Mouse (Mus musculus) granulocyte monocyte progenitor cell, adult 5-6 weeks (primary cell): ENCODE data around the gene Axdnd1. TPM values are rescaled to one million over a fixed set of nuclear protein-coding genes. Genes with fewer than 3 reads are reported as not detected.
"Not testable (repeated sequence)": the region's sequence is repeated elsewhere in the genome, so short reads cannot be mapped to it uniquely, and the experiment has no call there.

Experiments used
- ATAC-seq: replicated peaks from 2 replicates; pipeline ENCODE4 v1.8.0; 2016; ENCODE audit warnings: mild to moderate bottlenecking, moderate TSS enrichment, inconsistent platforms; ENCODE audit not compliant: poor library complexity, severe bottlenecking
- total RNA-seq, 2 experiments: library from RNA; stranded (forward) in 1 of 2; stranded (reverse) in 1 of 2; fragments of 200-712, 200-1000 nt in 1 of 2; fragments of >200 nt in 1 of 2; fragmentation: Nextera tagmentation in 1 of 2; gene quantifications; 2 replicates each; pipeline ENCODE4 v1.2.3; 2014 to 2017

Gene Axdnd1
- total RNA-seq, 2 experiments from 2014 or later = 1.5 TPM; not detected in 1

- ATAC-seq = no peak
Observed at GRCm38 (mm10) chr1:156349031-156349430, 71.9 kb downstream of the Axdnd1 start.

DNA sequence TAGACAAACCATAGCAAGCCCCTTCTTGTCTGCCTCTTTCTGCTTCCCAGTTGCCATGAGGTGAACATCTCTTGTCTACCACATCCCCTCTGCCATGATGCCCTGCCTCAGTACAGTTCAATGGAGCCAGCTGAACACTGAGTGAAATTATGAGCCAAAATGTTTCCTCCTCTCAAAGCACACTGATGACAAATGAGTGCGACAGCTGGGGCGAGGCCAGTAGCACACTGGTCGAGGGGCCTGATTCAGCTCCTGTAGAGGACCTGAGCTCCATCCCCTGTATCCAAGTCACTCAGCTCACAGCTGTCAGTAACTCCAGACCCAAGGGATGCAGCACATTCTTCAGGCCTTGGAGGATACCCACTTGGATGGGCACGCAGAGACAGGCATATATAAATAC is 75.3 kb downstream of the Axdnd1 start:
- no peak for ATAC-seq

GRCm38 (mm10) chr1:156344433-156344832 is 76.5 kb downstream of the Axdnd1 start:
- ATAC-seq = no peak

DNA sequence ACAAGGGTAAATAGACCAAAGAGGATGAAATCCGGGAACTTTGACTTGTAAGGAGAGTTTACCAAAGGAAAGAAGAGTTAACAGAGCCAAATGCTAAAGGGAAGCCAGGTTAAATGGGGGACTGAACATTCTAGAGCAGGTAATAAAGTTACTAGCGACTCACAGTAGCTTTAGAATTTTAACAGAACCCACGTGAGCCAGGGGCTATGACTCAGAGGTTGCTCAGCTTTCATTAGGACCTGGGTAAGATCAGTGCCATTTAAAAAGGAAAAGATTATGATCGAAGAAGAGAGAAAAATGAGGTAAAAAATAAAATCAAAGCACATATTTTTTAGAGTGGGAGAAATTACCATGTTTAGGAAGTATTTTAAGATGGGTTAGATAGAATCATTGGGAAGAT is 80.1 kb downstream of the Axdnd1 start:
- no peak for ATAC-seq

GRCm38 (mm10) chr1:156323126-156323525 is 97.8 kb downstream of the Axdnd1 start:
- no peak for ATAC-seq

DNA sequence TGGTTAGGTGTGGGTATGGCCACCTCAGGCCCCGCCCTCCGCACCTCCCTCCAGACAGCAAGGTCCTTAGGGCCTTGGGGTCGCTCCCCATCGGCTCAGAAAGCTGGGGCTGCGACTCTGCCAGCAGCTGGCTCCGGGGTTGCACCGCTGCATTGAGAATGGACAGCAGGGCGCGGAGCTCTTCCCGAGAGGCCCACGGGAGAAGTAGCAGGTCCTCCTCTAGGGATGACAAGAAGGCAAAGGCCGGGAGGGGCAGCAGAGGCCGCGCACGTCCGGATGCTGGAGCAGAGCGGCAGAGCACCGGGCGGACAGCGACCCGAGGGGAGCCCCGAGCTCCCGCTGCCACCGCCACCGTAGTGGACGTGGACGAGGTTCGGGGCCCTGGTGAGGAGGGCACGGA is 110.3 kb downstream of the Axdnd1 start, which contains the start of gene Nphs2:
TSS of gene Nphs2 (plus strand) at position 98 of the 400 bp plus-strand sequence.
- ATAC-seq = peak; percentile 65

- peak; percentile 51; the same call in 1 of the 2 replicates for ATAC-seq
Observed at GRCm38 (mm10) chr1:156308595-156308994, 112.4 kb downstream of the Axdnd1 start.

- peak; percentile 69 for ATAC-seq
Observed at GRCm38 (mm10) chr1:156302911-156303749, 117.8 kb downstream of the Axdnd1 start, which contains the start of gene Tdrd5. Gene Tdrd5 (minus strand): TSS chr1:156303664.

- no peak for ATAC-seq
Observed at GRCm38 (mm10) chr1:156290016-156290415, 130.9 kb downstream of the Axdnd1 start.

DNA sequence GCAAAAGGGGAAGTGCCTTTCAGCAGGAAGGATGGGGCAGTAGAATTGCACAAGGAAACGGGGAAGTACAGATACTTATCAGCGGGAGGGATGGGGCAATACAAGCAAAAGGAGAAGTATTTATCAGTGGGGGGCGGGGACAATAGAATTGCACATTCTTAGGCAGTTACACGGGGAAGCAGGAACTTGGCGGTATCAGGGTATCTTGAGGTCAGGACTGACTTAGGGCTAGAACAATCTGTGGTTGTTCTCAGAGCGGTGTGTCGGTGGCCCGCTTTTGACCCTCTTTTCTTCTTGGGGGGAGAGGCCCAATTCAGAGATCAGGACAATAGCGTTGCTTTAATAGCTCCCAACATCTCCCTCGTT is 131.8 kb downstream of the Axdnd1 start:
- not testable (repeated sequence) for ATAC-seq

DNA sequence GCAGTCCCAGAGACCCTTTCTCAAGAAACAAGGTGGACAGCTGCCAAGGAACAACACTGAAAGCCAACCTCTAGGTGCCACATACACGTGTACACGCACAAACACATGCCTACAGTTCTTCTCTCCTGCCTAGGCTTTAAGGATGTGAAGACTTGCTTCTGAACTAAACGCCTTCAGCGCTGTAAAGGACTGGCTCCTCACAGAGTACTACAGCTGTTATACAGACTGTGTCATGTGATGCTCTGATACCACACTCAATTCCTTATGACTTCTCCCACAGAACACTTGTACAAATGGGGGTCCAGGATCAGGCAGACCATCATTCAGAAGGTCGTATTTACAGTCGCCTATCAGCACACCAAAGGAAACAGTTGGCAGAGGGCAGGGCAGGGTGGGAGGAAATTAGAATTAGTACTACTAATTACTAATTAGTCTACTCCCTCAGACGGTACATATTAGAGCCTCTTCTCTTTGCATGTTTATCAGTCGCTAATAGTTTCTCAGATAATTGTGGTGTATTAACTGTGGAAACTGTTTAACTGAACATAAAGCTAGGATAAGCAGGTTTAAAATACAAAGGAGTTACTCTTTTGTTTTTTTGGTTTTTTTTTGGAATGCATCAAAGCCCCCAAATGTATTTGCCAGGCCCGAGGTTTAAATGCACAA is 132.3 kb downstream of the Axdnd1 start:
- ATAC-seq = no peak

- peak; percentile 79 for ATAC-seq
Observed at GRCm38 (mm10) chr1:156285541-156285896, 135.4 kb downstream of the Axdnd1 start.

DNA sequence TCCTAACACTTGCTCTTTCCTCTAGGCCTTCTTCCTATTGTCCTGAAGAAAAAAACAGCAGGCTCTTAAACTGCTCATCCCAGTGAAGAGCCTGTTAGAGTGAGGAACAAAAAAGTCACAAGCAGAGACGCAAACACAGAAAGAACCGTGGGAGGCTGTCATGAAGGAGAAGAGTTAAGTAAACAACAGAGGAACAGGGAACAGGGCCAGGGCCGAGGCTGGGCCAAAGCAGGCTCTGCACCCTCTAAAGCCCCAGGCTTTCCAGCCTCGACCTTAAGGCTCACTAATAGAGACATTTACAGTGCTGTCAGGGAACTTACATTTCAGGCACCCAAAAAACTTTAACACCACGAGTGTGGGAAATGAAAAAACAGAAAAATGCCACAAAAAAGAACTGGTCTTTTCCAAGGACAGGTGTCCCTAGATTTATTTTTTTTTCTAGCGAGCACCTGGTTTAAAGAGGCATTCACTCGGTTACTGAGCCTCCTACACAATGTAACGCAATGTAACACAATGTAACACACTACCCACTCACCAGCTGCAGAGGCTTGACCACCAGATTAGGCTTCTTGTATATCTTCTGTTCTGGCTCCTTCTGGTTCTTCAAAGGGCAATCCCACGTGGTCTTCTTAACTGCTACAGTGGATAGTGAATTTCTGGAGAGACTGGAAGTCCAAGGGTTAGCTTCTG is 136.0 kb downstream of the Axdnd1 start:
- peak; percentile 12; the same call in 1 of the 2 replicates for ATAC-seq

DNA sequence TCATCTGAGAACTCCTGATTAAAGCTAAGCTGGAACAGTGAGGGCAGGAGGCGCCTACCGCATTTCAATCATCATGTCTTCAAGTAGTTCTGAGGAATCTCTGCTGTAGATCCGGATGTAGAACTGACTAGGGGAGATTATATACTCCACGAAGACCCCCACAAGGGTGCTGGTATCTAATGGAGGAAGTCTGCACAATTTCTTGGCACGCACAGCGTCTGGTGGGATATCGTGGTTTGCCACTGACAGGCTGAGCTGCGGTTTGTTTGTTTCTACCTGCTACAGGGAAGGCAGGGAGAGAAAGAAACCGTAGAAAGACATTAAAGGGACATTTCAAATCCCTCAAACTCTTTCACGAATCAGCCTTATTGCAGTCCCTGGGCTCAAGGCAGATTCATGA is 136.8 kb downstream of the Axdnd1 start:
- no peak for ATAC-seq

- ATAC-seq = no peak
Observed at GRCm38 (mm10) chr1:156280131-156280530, 140.8 kb downstream of the Axdnd1 start.

DNA sequence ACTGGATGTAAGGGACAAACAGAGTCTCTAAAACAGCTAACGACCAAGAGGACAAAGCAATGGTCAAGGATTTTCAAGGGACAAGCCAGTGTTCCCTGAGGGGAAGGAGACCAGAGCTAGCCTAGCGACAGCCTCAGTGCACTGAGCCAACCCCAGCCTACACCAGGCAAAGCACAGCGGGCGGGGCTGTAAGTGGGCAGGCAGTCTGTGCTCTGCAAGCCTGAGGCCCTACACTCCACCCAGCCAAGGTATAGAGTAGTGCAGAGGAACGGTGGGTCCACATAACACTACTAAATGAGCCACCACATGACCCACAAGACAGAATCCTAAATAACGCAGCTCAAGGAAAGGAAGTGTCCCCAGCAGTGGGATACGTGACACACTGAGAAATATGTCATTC is 147.3 kb downstream of the Axdnd1 start:
- no peak for ATAC-seq

Other genes starting within 250 kb of the Axdnd1 start
- gene Fam163a, start 216.1 kb downstream of the Axdnd1 start, total RNA-seq (2014; fragmentation: Nextera tagmentation) = not detected in 2 replicates
- not detected in 2 replicates for gene Fam163a, start 216.1 kb downstream of the Axdnd1 start, total RNA-seq (2017)
- gene Tdrd5, start 117.5 kb downstream of the Axdnd1 start, total RNA-seq (2014; fragmentation: Nextera tagmentation) = not detected in 2 replicates
- not detected in 2 replicates for gene Tdrd5, start 117.5 kb downstream of the Axdnd1 start, total RNA-seq (2017)
- not detected in 2 replicates for gene Nphs2, start 110.4 kb downstream of the Axdnd1 start, total RNA-seq (2014; fragmentation: Nextera tagmentation)
- gene Nphs2, start 110.4 kb downstream of the Axdnd1 start, total RNA-seq (2017) = not detected in 2 replicates
- 1,748 and 1,908 TPM in 2 replicates for gene Gm2000, start 55.1 kb downstream of the Axdnd1 start, total RNA-seq (2014; fragmentation: Nextera tagmentation)
- 3,498 and 4,224 TPM in 2 replicates for gene Gm2000, start 55.1 kb downstream of the Axdnd1 start, total RNA-seq (2017)
- 86.0 and 109 TPM in 2 replicates for gene Soat1, start 53.2 kb upstream of the Axdnd1 start, total RNA-seq (2014; fragmentation: Nextera tagmentation)
- 109 and 119 TPM in 2 replicates for gene Soat1, start 53.2 kb upstream of the Axdnd1 start, total RNA-seq (2017)
- gene Gm10031, start 102.9 kb upstream of the Axdnd1 start, total RNA-seq (2014; fragmentation: Nextera tagmentation) = 1.8 and 5.8 TPM in 2 replicates
- 11.7 and 14.4 TPM in 2 replicates for gene Gm10031, start 102.9 kb upstream of the Axdnd1 start, total RNA-seq (2017)
- 11.4 and 12.6 TPM in 2 replicates for gene Abl2, start 137.6 kb upstream of the Axdnd1 start, total RNA-seq (2014; fragmentation: Nextera tagmentation)
- gene Abl2, start 137.6 kb upstream of the Axdnd1 start, total RNA-seq (2017) = 15.6 and 22.6 TPM in 2 replicates